Comparison of ENCODE assay signal across 10 mouse cellular contexts in the genomic region with DNA sequence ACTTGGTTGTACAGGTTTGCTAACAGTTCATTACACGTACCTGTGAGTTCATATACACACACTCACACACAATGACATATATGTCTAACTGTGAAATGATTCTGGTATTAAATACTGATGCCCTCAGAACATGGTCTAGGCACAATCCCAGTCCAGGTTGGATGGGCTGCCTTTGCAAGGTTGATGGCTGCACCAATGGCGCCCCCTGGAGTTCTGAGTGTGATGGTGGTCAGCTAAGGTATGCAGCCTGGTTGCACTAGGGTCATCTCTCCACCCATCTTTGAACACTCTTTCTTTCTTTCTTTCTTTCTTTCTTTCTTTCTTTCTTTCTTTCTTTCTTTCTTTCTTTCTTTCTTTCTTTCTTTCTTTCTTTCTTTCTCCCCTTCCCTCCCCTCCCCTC.
DNase-seq lines count a peak whose midpoint lies in the region; TF ChIP-seq lines count a peak whose summit lies in the region.
"Had no signal": no experiment of that assay in that cellular context is flagged by ENCODE, and none has a peak within 500 bp of the region (broad histone marks: within the 10 kb centered on the region; RNA-seq: fewer than 3 reads in every experiment).

No protein-coding gene starts in this region.

- no peaks in the 10 kb centered on the region for H3K79me2 ChIP-seq in heart, adult 2 months (replicated peaks; ENCODE audit: control insufficient read depth, insufficient read depth, low read length)

- no peaks in the 10 kb centered on the region for H3K36me3 ChIP-seq in heart, adult 2 months (ENCODE audit: control insufficient read depth, insufficient read depth, low read length)

- peak in 1 of 2 experiments; percentile 24 for DNase-seq in heart, adult 2 months
- DNase-seq in heart, adult 8-10 months (ENCODE audit: low spot score): no peak
- peak; percentile 22 for DNase-seq in lung, postnatal 36 days
- no peak for DNase-seq in lung, postnatal 10 days
- peak; percentile 13 for DNase-seq in brain, embryonic 14.5 days (ENCODE audit: low read depth)
- peak; percentile 9 for DNase-seq in thymus, postnatal 25 days
- DNase-seq in layer of hippocampus, postnatal 36 days: no peak
- DNase-seq in urinary bladder, adult 18-20 months (ENCODE audit: low spot score in 2 of 2): no peak
- DNase-seq: cerebellum, adult 11-12 months; right cerebral cortex, adult 18-20 months had no signal

- H3K4me1 ChIP-seq in heart, adult 2 months (ENCODE audit: control insufficient read depth, insufficient read depth, low read length): no peaks in the 10 kb centered on the region

- TF ChIP-seq EP300 in heart, adult 2 months (IDR thresholded peaks at IDR 0.05; ENCODE audit: insufficient read depth, low read depth, low read length): no peak

- no peak overlapping the region for H3K27ac ChIP-seq in heart, adult 2 months

- intact Hi-C loops in heart, adult 2 months (cut with DNase I): no loop called here

- no peak overlapping the region for H3K9ac ChIP-seq in heart, adult 2 months (ENCODE audit: low read depth, low read length)

- 48% methylated on average over 2 of the region's 2 CpGs for WGBS in heart, adult 2 months

- no peak overlapping the region for H3K4me3 ChIP-seq in heart, adult 2 months

- peak; percentile 46 for TF ChIP-seq CTCF in heart, adult 2 months (IDR thresholded peaks at IDR 0.05)
- TF ChIP-seq CTCF in brain, embryonic 14.5 days (IDR thresholded peaks at IDR 0.05; ENCODE audit: borderline replicate concordance, extremely low read depth, insufficient read depth, insufficient read length): 0 out of 2 replicates have a peak, but pooled peaks have one; percentile 5

- no peaks in the 10 kb centered on the region for H3K27me3 ChIP-seq in heart, adult 2 months (ENCODE audit: control insufficient read depth, insufficient read depth, low read length)

- no peak for TF ChIP-seq POLR2A in heart, adult 2 months (IDR thresholded peaks at IDR 0.05; ENCODE audit: insufficient read depth, low read depth, low read length)
- no peak for TF ChIP-seq POLR2A in brain, embryonic 14.5 days (IDR thresholded peaks at IDR 0.05; ENCODE audit: borderline replicate concordance, extremely low read depth, insufficient read depth, insufficient read length, poor library complexity, severe bottlenecking)

Comparison
In these comparisons a context has a peak if more than half of its experiments do, and no peak if none do; other contexts are left out.
1. DNase-seq: peak in lung, postnatal 36 days (single experiment), brain, embryonic 14.5 days (single experiment) and thymus, postnatal 25 days (single experiment); none in heart, adult 8-10 months (single experiment), lung, postnatal 10 days (single experiment), layer of hippocampus, postnatal 36 days (0 of 2) and urinary bladder, adult 18-20 months (0 of 2).